Mouse (Mus musculus): ENCODE data around the gene Mnt. TPM values are rescaled to one million over a fixed set of nuclear protein-coding genes. Genes with fewer than 3 reads are reported as not detected.

The Mnt gene
- polyA plus RNA-seq (2014; fragmentation: Illumina TruSeq; extraction: RNeasy Lipid Tissue Mini Kit (QIAGEN cat#74804); ENCODE audit: low replicate concordance): 2.0 TPM

DNA sequence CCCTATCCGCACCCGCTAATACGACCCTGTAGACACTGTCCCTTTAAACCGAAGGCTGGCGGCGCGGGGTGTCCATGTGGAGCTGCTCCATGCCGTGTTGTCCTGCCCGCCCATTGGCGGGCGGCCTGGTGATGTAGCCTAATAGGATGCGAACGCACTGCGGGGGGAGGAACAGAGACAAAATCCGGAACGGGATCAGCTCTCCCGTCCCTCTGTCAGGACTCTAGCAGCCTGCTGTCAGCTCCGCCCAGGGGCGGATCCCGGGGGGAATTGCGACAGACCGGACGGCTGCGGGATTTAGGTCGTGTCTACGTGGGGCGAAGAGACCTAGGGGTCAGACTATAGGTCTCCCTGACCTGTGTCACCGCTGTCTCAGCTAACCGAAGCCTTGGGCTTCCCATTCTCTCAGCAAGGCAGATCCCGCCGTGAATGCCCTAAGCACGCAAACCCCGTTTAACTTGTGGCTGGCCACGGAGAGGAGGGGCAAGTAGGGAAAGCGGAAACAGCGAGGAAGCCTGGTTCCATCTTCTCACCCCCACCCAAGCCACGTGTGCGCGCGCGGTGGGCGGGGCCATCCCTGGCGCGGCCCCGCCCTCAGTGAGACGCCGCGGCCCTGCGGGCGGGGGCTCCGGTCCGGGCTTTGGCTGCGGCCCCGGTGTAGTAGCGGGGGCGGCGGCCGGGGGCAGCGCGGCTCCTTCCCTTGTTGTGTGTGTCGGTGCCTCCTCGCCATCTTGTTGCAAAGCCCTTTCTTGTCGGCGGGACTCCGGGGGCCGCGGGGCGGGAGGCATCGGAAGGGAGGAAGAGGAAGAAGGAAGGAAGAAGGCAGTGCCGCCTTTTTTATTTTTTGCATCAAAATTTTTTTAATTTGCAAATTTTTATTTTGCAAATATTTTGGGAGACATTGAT is at the start of gene Mnt:
Gene Mnt (plus strand): TSS at position 665 of the 906 bp plus-strand sequence.

Other genes starting within 250 kb of the Mnt start
- 3.3 TPM for gene Rap1gap2, start 220.0 kb upstream of the Mnt start, polyA plus RNA-seq (2014; fragmentation: Illumina TruSeq; extraction: RNeasy Lipid Tissue Mini Kit (QIAGEN cat#74804); ENCODE audit: low replicate concordance)
- gene Ccdc92b, start 211.3 kb upstream of the Mnt start, polyA plus RNA-seq (2014; fragmentation: Illumina TruSeq; extraction: RNeasy Lipid Tissue Mini Kit (QIAGEN cat#74804); ENCODE audit: low replicate concordance): 0.11 TPM
- 2.7 TPM for gene Cluh, start 181.4 kb upstream of the Mnt start, polyA plus RNA-seq (2014; fragmentation: Illumina TruSeq; extraction: RNeasy Lipid Tissue Mini Kit (QIAGEN cat#74804); ENCODE audit: low replicate concordance)
- gene Pafah1b1, start 106.2 kb upstream of the Mnt start, polyA plus RNA-seq (2014; fragmentation: Illumina TruSeq; extraction: RNeasy Lipid Tissue Mini Kit (QIAGEN cat#74804); ENCODE audit: low replicate concordance): 849 TPM
- 16.0 TPM for gene Mettl16, start 60.1 kb upstream of the Mnt start, polyA plus RNA-seq (2014; fragmentation: Illumina TruSeq; extraction: RNeasy Lipid Tissue Mini Kit (QIAGEN cat#74804); ENCODE audit: low replicate concordance)
- gene Sgsm2, start 66.1 kb downstream of the Mnt start, polyA plus RNA-seq (2014; fragmentation: Illumina TruSeq; extraction: RNeasy Lipid Tissue Mini Kit (QIAGEN cat#74804); ENCODE audit: low replicate concordance): 0.45 TPM
- 21.7 TPM for gene Tsr1, start 67.2 kb downstream of the Mnt start, polyA plus RNA-seq (2014; fragmentation: Illumina TruSeq; extraction: RNeasy Lipid Tissue Mini Kit (QIAGEN cat#74804); ENCODE audit: low replicate concordance)
- 6.1 TPM for gene Smg6, start 94.9 kb downstream of the Mnt start, polyA plus RNA-seq (2014; fragmentation: Illumina TruSeq; extraction: RNeasy Lipid Tissue Mini Kit (QIAGEN cat#74804); ENCODE audit: low replicate concordance)
- gene Srr, start 95.0 kb downstream of the Mnt start, polyA plus RNA-seq (2014; fragmentation: Illumina TruSeq; extraction: RNeasy Lipid Tissue Mini Kit (QIAGEN cat#74804); ENCODE audit: low replicate concordance): 68.9 TPM